Mouse (Mus musculus) embryonic fibroblast, embryonic 13.5 days (primary cell): ENCODE data around the gene Cchcr1.

ENCODE experiments used
- CTCF ChIP-seq: IDR thresholded peaks from 2 replicates; pipeline ENCODE4 v1.5.1; 2011; ENCODE audit warnings: mild to moderate bottlenecking, control low read depth, low read length, moderate library complexity, borderline replicate concordance; ENCODE audit not compliant: insufficient read depth
- POLR2A ChIP-seq: IDR thresholded peaks from 2 replicates; pipeline ENCODE4 v1.6.1; 2011; ENCODE audit warnings: low read depth, mild to moderate bottlenecking, control low read depth, low read length, moderate library complexity

GRCm38 (mm10) chr17:35548636-35549035 is 31.7 kb downstream of the Cchcr1 start:
- TF ChIP-seq POLR2A (no peak), CTCF (no peak)
